Mouse (Mus musculus) forebrain, embryonic 16.5 days (tissue): Measurements from ENCODE around the gene Acot3. TPM values are rescaled to one million over a fixed set of nuclear protein-coding genes. Genes with fewer than 3 reads are reported as not detected.
"Not testable (repeated sequence)": the region's sequence is repeated elsewhere in the genome, so short reads cannot be mapped to it uniquely, and the experiment has no call there.

Experiments used
- ATAC-seq: fragments of 200-750 bp; cut with Nextera tagmentation; 2 replicates; pipeline ENCODE4 v1.8.0; 2017; ENCODE audit warnings: mild to moderate bottlenecking, moderate library complexity
- H3K27ac ChIP-seq: fragments of 300-500 bp; sonication (generic); 2 replicates; pipeline ENCODE4 v1.5.1; 2014; ENCODE audit warnings: low read length, control low read depth
- H3K27me3 ChIP-seq: fragments of 300-500 bp; sonication (generic); replicated peaks from 2 replicates; pipeline ENCODE4 v1.6.1; 2014; ENCODE audit warnings: low read length; ENCODE audit not compliant: control insufficient read depth, insufficient read depth
- H3K36me3 ChIP-seq: fragments of 300-500 bp; sonication (generic); 2 replicates; pipeline ENCODE4 v1.6.1; 2014; ENCODE audit not compliant: control insufficient read depth, insufficient read depth
- H3K4me1 ChIP-seq: fragments of 300-500 bp; sonication (generic); replicated peaks from 2 replicates; pipeline ENCODE4 v1.6.1; 2014; ENCODE audit warnings: low read length; ENCODE audit not compliant: control insufficient read depth, insufficient read depth
- H3K4me2 ChIP-seq: fragments of 300-500 bp; sonication (generic); 2 replicates; pipeline ENCODE4 v1.6.1; 2014; ENCODE audit warnings: mild to moderate bottlenecking, low read length, control low read depth
- H3K4me3 ChIP-seq: fragments of 300-500 bp; sonication (generic); replicated peaks from 2 replicates; pipeline ENCODE4 v1.5.1; 2014; ENCODE audit warnings: mild to moderate bottlenecking, low read length, control low read depth
- H3K9ac ChIP-seq: fragments of 300-500 bp; sonication (generic); replicated peaks from 2 replicates; pipeline ENCODE4 v1.6.1; 2014; ENCODE audit warnings: low read depth, low read length, control low read depth
- H3K9me3 ChIP-seq: fragments of 300-500 bp; sonication (generic); 2 replicates; pipeline ENCODE4 v1.6.1; 2016; ENCODE audit warnings: low read length; ENCODE audit not compliant: control insufficient read depth
- WGBS: fragments of 180-500 bp; shearing (Covaris S2); extraction: QIAGEN DNeasy Blood & Tissue Kit; methylation state at CpG from one replicate; pipeline ENCODE4 v1.1.7; 2014; 5-methylcytosine and 5-hydroxymethylcytosine counted together
- polyA plus RNA-seq: library from polyadenylated mRNA; unstranded; fragments of >200 nt; fragmentation: Nextera tagmentation; extraction: Ambion mirVana; gene quantifications from 2 replicates; pipeline ENCODE4 v1.2.1, GENCODE M21; 2015

Acot3 gene
- polyA plus RNA-seq, 1 experiment from 2014 or later, result 1.1 TPM

- no peak for ATAC-seq
- Histone ChIP-seq H3K4me2 (no peak overlapping the region), H3K4me1 (no peaks in the 10 kb centered on the region), H3K4me3 (no peak overlapping the region), H3K36me3 (no peaks in the 10 kb centered on the region), H3K27ac (no peak overlapping the region), H3K27me3 (no peaks in the 10 kb centered on the region), H3K9ac (no peak overlapping the region), H3K9me3 (no peaks in the 10 kb centered on the region)
- 89% methylated on average over 4 of the region's 4 CpGs for WGBS
Measured at GRCm38 (mm10) chr12:84077371-84077990, 25.5 kb downstream of the Acot3 start.

- H3K4me1 ChIP-seq, result no peaks in the 10 kb centered on the region
- no peaks in the 10 kb centered on the region for H3K27me3 ChIP-seq
- H3K4me2 ChIP-seq, result no peak overlapping the region
- H3K4me3 ChIP-seq, result no peak overlapping the region
- no peak overlapping the region for H3K27ac ChIP-seq
- no peaks in the 10 kb centered on the region for H3K9me3 ChIP-seq
- 93% methylated on average over 2 of the region's 2 CpGs for WGBS
- H3K36me3 ChIP-seq, result no peaks in the 10 kb centered on the region
- no peak overlapping the region for H3K9ac ChIP-seq
- ATAC-seq, result no peak
Measured at GRCm38 (mm10) chr12:84083842-84084241, 31.9 kb downstream of the Acot3 start.

- no peak for ATAC-seq
- WGBS, result 89% methylated on average over 4 of the region's 4 CpGs
- H3K36me3 ChIP-seq, result no peaks in the 10 kb centered on the region
- no peaks in the 10 kb centered on the region for H3K4me1 ChIP-seq
- no peak overlapping the region for H3K4me3 ChIP-seq
- H3K9ac ChIP-seq, result no peak overlapping the region
- H3K9me3 ChIP-seq, result no peaks in the 10 kb centered on the region
- H3K27me3 ChIP-seq, result no peaks in the 10 kb centered on the region
- no peak overlapping the region for H3K27ac ChIP-seq
- H3K4me2 ChIP-seq, result no peak overlapping the region
Measured at GRCm38 (mm10) chr12:84084581-84084980, 32.6 kb downstream of the Acot3 start.

- not testable (repeated sequence) for H3K4me1 ChIP-seq, H3K9ac ChIP-seq, ATAC-seq, H3K9me3 ChIP-seq, H3K4me3 ChIP-seq, H3K27me3 ChIP-seq, H3K27ac ChIP-seq, H3K4me2 ChIP-seq, H3K36me3 ChIP-seq
- 89% methylated on average over 5 of the region's 5 CpGs for WGBS
Measured at GRCm38 (mm10) chr12:84094666-84095065, 42.7 kb downstream of the Acot3 start.

GRCm38 (mm10) chr12:84099605-84100004 lies 47.7 kb downstream of the Acot3 start:
- Histone ChIP-seq H3K36me3 (no peaks in the 10 kb centered on the region), H3K9me3 (no peaks in the 10 kb centered on the region), H3K4me1 (0 out of 2 replicates have a peak, but pooled peaks cover 2% of the 10 kb centered on the region), H3K4me3 (no peak overlapping the region), H3K27ac (no peak overlapping the region), H3K4me2 (no peak overlapping the region), H3K27me3 (no peaks in the 10 kb centered on the region), H3K9ac (no peak overlapping the region)
- ATAC-seq, result no peak
- WGBS, result 96% methylated on average over 2 of the region's 2 CpGs

GRCm38 (mm10) chr12:84100071-84100470 lies 48.1 kb downstream of the Acot3 start:
- Histone ChIP-seq H3K27ac (no peak overlapping the region), H3K27me3 (no peaks in the 10 kb centered on the region), H3K9me3 (no peaks in the 10 kb centered on the region), H3K4me2 (peak overlapping the region; percentile 73), H3K4me1 (0 out of 2 replicates have a peak, but pooled peaks cover 2% of the 10 kb centered on the region), H3K36me3 (no peaks in the 10 kb centered on the region), H3K4me3 (no peak overlapping the region), H3K9ac (no peak overlapping the region)
- ATAC-seq, result no peak
- 32% methylated on average over 1 of the region's 1 CpGs for WGBS

- H3K9ac ChIP-seq, result peak within 1 kb of the TSS; percentile 66
- under 1% methylated on average over 70 of the region's 80 CpGs for WGBS
- peak within 1 kb of the TSS; percentile 59 for H3K4me3 ChIP-seq
- not testable (repeated sequence) for H3K36me3 ChIP-seq, H3K4me1 ChIP-seq, H3K27me3 ChIP-seq, H3K9me3 ChIP-seq
- peak within 1 kb of the TSS; percentile 73 for H3K4me2 ChIP-seq
- H3K27ac ChIP-seq, result peak within 1 kb of the TSS; percentile 44; the same call in 1 of the 2 replicates
- peak; percentile 82 for ATAC-seq
Measured at GRCm38 (mm10) chr12:84100604-84101492, 48.9 kb downstream of the Acot3 start, which contains the start of gene Acot6. TSS of gene Acot6 (plus strand) at chr12:84100654.

GRCm38 (mm10) chr12:84101493-84101845 lies 49.5 kb downstream of the Acot3 start:
- peak overlapping the region; percentile 73 for H3K4me2 ChIP-seq
- H3K27ac ChIP-seq, result no peak overlapping the region
- peak overlapping the region; percentile 59 for H3K4me3 ChIP-seq
- ATAC-seq, result peak; percentile 28; the same call in 1 of the 2 replicates
- no peaks in the 10 kb centered on the region for H3K27me3 ChIP-seq
- H3K9ac ChIP-seq, result no peak overlapping the region
- no peaks in the 10 kb centered on the region for H3K9me3 ChIP-seq
- 0 out of 2 replicates have a peak, but pooled peaks cover 2% of the 10 kb centered on the region for H3K4me1 ChIP-seq
- WGBS, result 54% methylated on average over 2 of the region's 2 CpGs
- H3K36me3 ChIP-seq, result no peaks in the 10 kb centered on the region

GRCm38 (mm10) chr12:84107012-84107411 lies 55.1 kb downstream of the Acot3 start:
- no peaks in the 10 kb centered on the region for H3K4me1 ChIP-seq
- ATAC-seq, result no peak
- H3K9me3 ChIP-seq, result no peaks in the 10 kb centered on the region
- no peaks in the 10 kb centered on the region for H3K27me3 ChIP-seq
- no peak overlapping the region for H3K4me3 ChIP-seq
- H3K4me2 ChIP-seq, result no peak overlapping the region
- no peak overlapping the region for H3K27ac ChIP-seq
- 74% methylated on average over 3 of the region's 3 CpGs for WGBS
- H3K9ac ChIP-seq, result no peak overlapping the region
- no peaks in the 10 kb centered on the region for H3K36me3 ChIP-seq
